Mouse (Mus musculus): ENCODE measurements around the gene Matk.

DNA sequence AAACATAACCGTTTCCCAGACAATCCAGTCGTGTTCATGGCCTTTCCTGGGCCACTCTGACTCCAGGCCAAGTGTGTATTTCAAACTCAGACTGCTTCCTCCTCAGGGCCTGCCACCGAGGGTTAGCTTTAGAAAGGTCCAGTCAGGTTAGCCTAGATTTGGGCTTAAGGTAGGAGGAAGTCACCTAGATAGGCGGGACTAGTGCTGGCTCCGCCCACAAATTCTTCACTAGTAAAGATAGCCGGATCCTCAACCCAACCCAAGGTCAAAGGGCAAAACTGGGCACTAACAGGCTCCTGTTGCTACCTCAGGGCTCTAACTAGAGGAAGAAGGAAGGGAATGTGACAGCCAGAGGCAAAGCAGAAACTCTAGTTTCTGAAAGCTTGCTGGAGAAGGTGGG lies 33.9 kb downstream of the Matk start:
- TF ChIP-seq CTCF (IDR thresholded peaks at IDR 0.05; ENCODE audit: insufficient read depth, low read depth, low read length) (no peak), POLR2A (IDR thresholded peaks at IDR 0.05; ENCODE audit: insufficient read depth, low read depth, low read length) (no peak)
